Comparison of ENCODE assay signal across 11 mouse cellular contexts in the genomic region with DNA sequence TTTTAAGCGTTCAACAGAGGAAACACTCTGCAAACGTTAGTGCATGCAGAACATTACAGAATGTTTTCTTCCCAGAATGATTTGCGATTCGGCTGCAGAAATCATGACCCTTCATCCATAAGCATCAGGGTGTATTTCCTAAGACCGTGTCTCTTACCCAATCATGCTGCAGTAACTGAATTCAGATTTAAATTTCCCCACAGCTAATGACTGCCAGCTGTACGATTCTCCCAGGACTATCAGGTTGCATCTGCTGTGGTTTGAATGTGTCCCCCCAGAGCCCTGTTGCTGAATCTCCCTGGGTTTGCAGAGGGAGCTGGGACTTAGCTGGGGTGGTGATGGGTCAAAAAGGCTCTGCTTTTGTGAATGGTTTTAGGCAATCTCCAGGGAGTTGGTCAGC. TPM values are rescaled to one million over a fixed set of nuclear protein-coding genes. Genes with fewer than 3 reads are reported as not detected.
DNase-seq lines count a peak whose midpoint lies in the region; ATAC-seq and TF ChIP-seq lines count a peak whose summit lies in the region.
"Had no signal": no experiment of that assay in that cellular context is flagged by ENCODE, and none has a peak within 500 bp of the region (broad histone marks: within the 10 kb centered on the region; RNA-seq: fewer than 3 reads in every experiment).

No protein-coding gene starts in this region.

- ATAC-seq in kidney, postnatal 0 days (replicated peaks; ENCODE audit: low FRiP score, low read depth): no peak
- no peak for ATAC-seq in kidney, embryonic 15.5 days (replicated peaks; ENCODE audit: low FRiP score)
- ATAC-seq in forebrain, embryonic 15.5 days (replicated peaks): no peak

- no peak for TF ChIP-seq POLR2A in brain, embryonic 14.5 days (IDR thresholded peaks at IDR 0.05; ENCODE audit: borderline replicate concordance, extremely low read depth, insufficient read depth, insufficient read length, poor library complexity, severe bottlenecking)

- H3K4me3 ChIP-seq in kidney, postnatal 0 days (replicated peaks; ENCODE audit: low read depth, low read length): no peak overlapping the region
- no peak overlapping the region for H3K4me3 ChIP-seq in kidney, embryonic 15.5 days (replicated peaks)
- no peak overlapping the region for H3K4me3 ChIP-seq in forebrain, embryonic 15.5 days
- no peak overlapping the region for H3K4me3 ChIP-seq in heart, embryonic 10.5 days

- H3K4me1 ChIP-seq in kidney, postnatal 0 days (replicated peaks; ENCODE audit: insufficient read depth, low read length): no peaks in the 10 kb centered on the region; the same call in 1 of the 2 replicates
- peaks cover 16% of the 10 kb centered on the region for H3K4me1 ChIP-seq in kidney, embryonic 15.5 days
- H3K4me1 ChIP-seq in forebrain, embryonic 15.5 days: peaks cover 20% of the 10 kb centered on the region
- H3K4me1 ChIP-seq in heart, embryonic 10.5 days: peaks cover 16% of the 10 kb centered on the region

- WGBS in kidney, postnatal 0 days: 31% methylated on average over 6 of the region's 6 CpGs
- WGBS in kidney, embryonic 15.5 days: 24% methylated on average over 6 of the region's 6 CpGs
- 27% methylated on average over 6 of the region's 6 CpGs for WGBS in forebrain, embryonic 15.5 days
- 65% methylated on average over 6 of the region's 6 CpGs for WGBS in heart, embryonic 10.5 days

- DNase-seq in kidney, postnatal 0 days (ENCODE audit: low spot score): peak; percentile 80
- peak; percentile 66 for DNase-seq in brain, embryonic 14.5 days (ENCODE audit: low read depth)
- peak; percentile 61 for DNase-seq in neural tube, embryonic 10.5 days (ENCODE audit: extremely low spot score, low spot score)
- no peak for DNase-seq in heart, postnatal 4 days
- no peak for DNase-seq in ovary, adult 18-20 months (ENCODE audit: low spot score)
- no peak for DNase-seq in heart, embryonic 10.5 days (ENCODE audit: low spot score)
- DNase-seq: kidney, adult 8-10 months; right cerebral cortex, adult 18-20 months had no signal

- H3K27ac ChIP-seq in kidney, postnatal 0 days: no peak overlapping the region
- no peak overlapping the region for H3K27ac ChIP-seq in kidney, embryonic 15.5 days
- peak overlapping the region; percentile 16; the same call in 1 of the 2 replicates for H3K27ac ChIP-seq in forebrain, embryonic 15.5 days (replicated peaks)
- no peak overlapping the region for H3K27ac ChIP-seq in heart, embryonic 10.5 days

- H3K4me2 ChIP-seq in kidney, postnatal 0 days (ENCODE audit: low read length): no peak overlapping the region
- H3K4me2 ChIP-seq in kidney, embryonic 15.5 days: no peak overlapping the region
- no peak overlapping the region for H3K4me2 ChIP-seq in forebrain, embryonic 15.5 days (replicated peaks)

- no peaks in the 10 kb centered on the region for H3K27me3 ChIP-seq in kidney, postnatal 0 days (ENCODE audit: insufficient read depth, low read length)
- peaks cover 9% of the 10 kb centered on the region; the same call in 1 of the 2 replicates for H3K27me3 ChIP-seq in kidney, embryonic 15.5 days
- no peaks in the 10 kb centered on the region for H3K27me3 ChIP-seq in forebrain, embryonic 15.5 days
- H3K27me3 ChIP-seq in heart, embryonic 10.5 days (ENCODE audit: insufficient read depth, poor library complexity, severe bottlenecking): peaks cover 2% of the 10 kb centered on the region

- TF ChIP-seq CTCF in kidney, postnatal 0 days (IDR thresholded peaks at IDR 0.05; ENCODE audit: low read depth): no peak
- TF ChIP-seq CTCF in brain, embryonic 14.5 days (IDR thresholded peaks at IDR 0.05; ENCODE audit: borderline replicate concordance, extremely low read depth, insufficient read depth, insufficient read length): no peak

- no peaks in the 10 kb centered on the region for H3K9me3 ChIP-seq in kidney, postnatal 0 days (replicated peaks; ENCODE audit: low read length)
- H3K9me3 ChIP-seq in kidney, embryonic 15.5 days (replicated peaks): peaks cover 5% of the 10 kb centered on the region; the same call in 1 of the 2 replicates
- H3K9me3 ChIP-seq in forebrain, embryonic 15.5 days: no peaks in the 10 kb centered on the region
- H3K9me3 ChIP-seq in heart, embryonic 10.5 days: peaks cover 3% of the 10 kb centered on the region; the same call in 1 of the 2 replicates

- H3K9ac ChIP-seq in kidney, postnatal 0 days (ENCODE audit: low read depth, low read length): no peak overlapping the region
- H3K9ac ChIP-seq in kidney, embryonic 15.5 days: no peak overlapping the region
- H3K9ac ChIP-seq in forebrain, embryonic 15.5 days (replicated peaks): 0 out of 2 replicates have a peak overlapping the region, but pooled peaks have one; percentile 4

- H3K36me3 ChIP-seq in kidney, postnatal 0 days (ENCODE audit: insufficient read depth, low read length): 0 out of 2 replicates have a peak, but pooled peaks cover 4% of the 10 kb centered on the region
- no peaks in the 10 kb centered on the region for H3K36me3 ChIP-seq in kidney, embryonic 15.5 days
- no peaks in the 10 kb centered on the region for H3K36me3 ChIP-seq in forebrain, embryonic 15.5 days
- 0 out of 2 replicates have a peak, but pooled peaks cover 10% of the 10 kb centered on the region for H3K36me3 ChIP-seq in heart, embryonic 10.5 days

RNA-seq across cellular contexts. Expression of a gene that starts 5.4 kb away (rescaled TPM):
- 5.0 and 5.9 TPM in 2 replicates for polyA plus RNA-seq in kidney, postnatal 0 days (2015; fragmentation: Nextera tagmentation; extraction: Ambion mirVana)
- polyA plus RNA-seq in kidney, embryonic 15.5 days (2015; fragmentation: Nextera tagmentation; extraction: Ambion mirVana): 10.6 and 10.9 TPM in 2 replicates
- 6.3 and 7.2 TPM in 2 replicates for polyA plus RNA-seq in brain, embryonic 14.5 days (2012; rRNA removed)
- 7.7 and 8.7 TPM in 2 replicates for polyA plus RNA-seq in forebrain, embryonic 15.5 days (2015; fragmentation: Nextera tagmentation; extraction: Ambion mirVana)
- total RNA-seq in heart, postnatal 4 days (2021): 1 to 10 TPM; 8.0 to 8.2 TPM
- polyA plus RNA-seq in heart, embryonic 10.5 days (2016; fragmentation: Nextera tagmentation; extraction: Ambion mirVana): 10.8 and 11.0 TPM in 2 replicates

RNA-seq across cellular contexts. Expression of a gene that starts 20.3 kb away (rescaled TPM):
- polyA plus RNA-seq in kidney, postnatal 0 days (2015; fragmentation: Nextera tagmentation; extraction: Ambion mirVana): 14.0 and 14.9 TPM in 2 replicates
- 14.6 and 15.1 TPM in 2 replicates for polyA plus RNA-seq in kidney, embryonic 15.5 days (2015; fragmentation: Nextera tagmentation; extraction: Ambion mirVana)
- polyA plus RNA-seq in brain, embryonic 14.5 days (2012; rRNA removed): 1.1 and 1.4 TPM in 2 replicates
- polyA plus RNA-seq in forebrain, embryonic 15.5 days (2015; fragmentation: Nextera tagmentation; extraction: Ambion mirVana): 0.91 and 1.3 TPM in 2 replicates
- 1 to 10 TPM; 3.7 to 4.5 TPM for total RNA-seq in heart, postnatal 4 days (2021)
- polyA plus RNA-seq in heart, embryonic 10.5 days (2016; fragmentation: Nextera tagmentation; extraction: Ambion mirVana): 4.3 and 8.1 TPM in 2 replicates
- total RNA-seq: left cerebral cortex, postnatal 25 days had no signal

Comparison
In these comparisons a context has a peak if more than half of its experiments do, and no peak if none do; other contexts are left out.
1. DNase-seq: peak in kidney, postnatal 0 days (single experiment), brain, embryonic 14.5 days (single experiment) and neural tube, embryonic 10.5 days (single experiment); none in heart, postnatal 4 days (single experiment), ovary, adult 18-20 months (single experiment) and heart, embryonic 10.5 days (single experiment).